Mouse (Mus musculus): ENCODE measurements at regions not wholly inside any gene's neighbourhood (a gene's known extent, or its start where the extent isn't known, plus 50 kb on each side); places are given as distances from the start of the nearest gene placed in this dataset.

DNA sequence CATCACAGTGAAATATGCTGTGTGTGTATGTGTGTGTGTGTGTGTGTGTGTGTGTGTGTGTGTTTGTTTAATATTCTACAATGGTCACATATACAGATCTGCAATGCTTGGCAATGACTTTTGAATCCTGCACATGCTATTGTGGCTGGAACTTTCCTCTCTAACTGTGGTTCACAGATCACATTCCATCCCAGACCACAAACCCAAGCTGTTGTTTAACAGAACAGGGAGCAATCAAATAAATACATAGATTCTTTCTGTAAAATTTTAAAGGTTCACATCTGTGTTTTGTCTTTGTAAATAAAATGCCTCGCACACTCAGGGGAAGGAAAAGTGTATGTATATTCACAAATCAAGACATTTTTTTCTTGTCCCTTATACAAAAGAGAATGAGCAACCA, 744.9 kb upstream of the Jmjd1c start:
- DNase-seq: no peak

DNA sequence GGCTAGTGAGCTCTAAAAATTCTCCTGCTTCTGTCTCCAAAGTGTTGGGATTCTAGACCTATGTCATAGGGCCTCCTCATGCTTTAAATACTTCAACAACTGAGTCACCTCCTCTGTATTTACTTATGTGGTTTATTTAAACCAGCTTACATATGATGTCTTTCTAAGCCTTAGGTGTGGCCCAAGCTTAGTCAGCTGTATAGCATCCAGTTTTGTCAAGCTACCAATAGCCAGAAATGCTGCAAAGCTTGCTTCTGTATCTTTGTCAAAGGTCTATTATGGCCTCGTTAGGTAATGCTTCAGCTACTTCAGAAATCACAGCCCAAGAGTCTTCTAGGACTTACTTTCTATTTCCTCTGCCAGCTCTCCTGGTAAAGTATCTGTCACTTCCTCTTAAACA, 741.9 kb upstream of the Jmjd1c start:
- DNase-seq: no peak

DNA sequence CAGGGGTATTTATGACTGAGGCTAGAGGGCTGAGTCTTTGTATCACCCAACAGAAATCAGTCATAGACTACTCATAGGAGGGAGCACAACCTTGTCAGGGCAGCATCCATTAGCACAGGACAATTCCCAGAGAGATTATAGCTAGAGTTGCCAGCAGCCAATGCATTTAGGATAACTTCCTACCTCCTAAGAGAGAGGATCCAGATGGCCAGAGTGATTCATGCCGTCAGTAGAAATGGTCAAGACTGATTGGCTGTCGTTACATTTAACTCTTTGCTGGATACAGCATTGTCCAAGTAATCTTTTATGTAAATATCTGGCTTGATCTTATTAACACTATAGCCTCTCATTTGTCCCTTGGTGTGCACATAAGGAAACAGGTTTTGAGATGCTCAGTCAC, 740.9 kb upstream of the Jmjd1c start:
- DNase-seq: no peak

DNA sequence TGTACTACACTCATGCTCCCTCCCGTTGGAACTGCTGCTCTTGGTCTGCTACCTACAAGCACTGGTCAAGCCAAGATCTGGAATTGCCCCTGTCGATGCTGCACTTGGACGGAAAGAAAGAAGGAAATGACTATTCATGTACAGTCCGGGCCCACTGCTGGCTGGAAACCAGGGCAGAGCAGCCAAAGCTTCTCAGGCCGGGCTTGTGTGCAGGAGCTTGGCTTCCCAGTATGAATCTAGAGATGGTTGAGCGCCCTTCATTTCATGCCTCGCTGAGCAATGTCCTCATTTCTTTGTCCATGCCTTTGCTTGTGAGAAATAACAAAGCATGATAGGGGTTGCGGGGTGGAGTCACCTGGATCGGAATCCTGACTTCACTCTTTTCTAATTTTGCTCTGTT, 738.2 kb upstream of the Jmjd1c start:
- no peak for DNase-seq

DNA sequence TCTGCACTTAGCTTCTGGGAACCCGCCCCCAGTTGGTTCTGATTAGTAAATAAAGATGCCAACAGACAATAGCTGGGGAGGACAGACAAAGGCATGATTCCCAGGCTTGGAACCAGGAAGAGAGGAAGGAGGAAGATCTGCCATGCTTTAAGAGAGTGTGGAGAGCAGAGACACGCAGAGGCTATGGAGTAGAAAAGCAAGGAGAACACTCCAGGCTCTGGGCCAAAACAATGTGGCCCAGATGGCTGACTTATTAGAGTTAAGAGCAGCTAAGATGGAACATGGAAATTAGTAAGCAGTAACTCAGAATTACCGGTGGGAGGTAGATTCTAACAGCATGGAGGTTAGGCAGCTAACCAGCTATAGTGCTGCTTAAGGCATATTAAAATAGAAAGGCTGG, 725.8 kb upstream of the Jmjd1c start:
- DNase-seq: no peak

DNA sequence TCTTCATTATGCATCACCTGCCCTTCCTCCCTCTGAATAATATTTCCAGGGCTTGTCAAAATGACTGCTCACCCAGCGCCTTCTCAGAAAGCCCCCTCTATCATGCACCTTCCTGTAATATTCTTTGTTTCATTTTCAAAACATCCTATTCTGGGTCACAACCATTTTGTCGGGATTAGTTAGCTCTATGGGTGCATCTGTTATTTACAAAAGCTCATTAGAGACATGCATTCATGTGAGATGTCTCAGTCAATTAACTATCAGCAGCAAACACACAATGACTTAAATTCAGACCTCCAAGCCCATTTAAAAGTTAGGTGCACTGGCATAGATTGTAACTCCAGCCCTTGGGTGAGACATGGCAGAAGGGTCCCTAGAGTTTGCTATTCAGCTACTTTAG, 724.2 kb upstream of the Jmjd1c start:
- DNase-seq: no peak
